Mouse (Mus musculus) testis, adult 2 months (tissue): ENCODE data around the gene Car5a.

Source experiments
- CTCF ChIP-seq: fragments of 200-500 bp; IDR thresholded peaks from 2 replicates; pipeline ENCODE4 v1.5.1; 2012; ENCODE audit warnings: low read depth, mild to moderate bottlenecking, inconsistent platforms, low read length, moderate library complexity; ENCODE audit not compliant: control insufficient read depth, insufficient read depth, insufficient replicate concordance
- POLR2A ChIP-seq: fragments of 200-500 bp; IDR thresholded peaks from 2 replicates; pipeline ENCODE4 v1.6.1; 2012; ENCODE audit warnings: low read depth, mild to moderate bottlenecking, inconsistent platforms, low read length, moderate library complexity; ENCODE audit not compliant: control insufficient read depth

GRCm38 (mm10) chr8:121934923-121935322, 9.8 kb downstream of the Car5a start:
- TF ChIP-seq CTCF (no peak), POLR2A (no peak)
